Mouse (Mus musculus) heart, postnatal 0 days (tissue): ENCODE results near the gene Kcnj10. TPM values are rescaled to one million over a fixed set of nuclear protein-coding genes. Genes with fewer than 3 reads are reported as not detected.
A peak's percentile ranks its signal among the peaks of the same experiment; 100 is the strongest.

Experiments used
- ATAC-seq: fragments of 200-750 bp; cut with Nextera tagmentation; 2 replicates; pipeline ENCODE4 v1.8.0; 2017; ENCODE audit warnings: low read depth, moderate number of reproducible peaks, moderate library complexity; ENCODE audit not compliant: insufficient read depth
- DNase-seq: peaks from one replicate; pipeline ENCODE4 v3.0.0-alpha.2; 2016; ENCODE audit warnings: low spot score
- H3K27ac ChIP-seq: fragments of 300-500 bp; sonication (generic); 2 replicates; pipeline ENCODE4 v1.5.1; 2014; ENCODE audit warnings: low read depth, mild to moderate bottlenecking
- H3K27me3 ChIP-seq: fragments of 300-500 bp; sonication (generic); 2 replicates; pipeline ENCODE4 v1.6.1; 2014; ENCODE audit warnings: low read length, mixed read lengths; ENCODE audit not compliant: control insufficient read depth, insufficient read depth
- H3K36me3 ChIP-seq: fragments of 300-500 bp; sonication (generic); replicated peaks from 2 replicates; pipeline ENCODE4 v1.6.1; 2014; ENCODE audit warnings: low read length, mixed read lengths; ENCODE audit not compliant: control insufficient read depth, insufficient read depth
- H3K4me1 ChIP-seq: fragments of 300-500 bp; sonication (generic); 2 replicates; pipeline ENCODE4 v1.6.1; 2014; ENCODE audit warnings: antibody characterized with exemption; ENCODE audit not compliant: control insufficient read depth, insufficient read depth
- H3K4me2 ChIP-seq: fragments of 300-500 bp; sonication (generic); 2 replicates; pipeline ENCODE4 v1.6.1; 2014; ENCODE audit warnings: low read depth, mild to moderate bottlenecking, low read length, moderate library complexity
- H3K4me3 ChIP-seq: fragments of 300-500 bp; sonication (generic); 2 replicates; pipeline ENCODE4 v1.5.1; 2014; ENCODE audit warnings: low read depth, low read length
- H3K9ac ChIP-seq: fragments of 300-500 bp; sonication (generic); replicated peaks from 2 replicates; pipeline ENCODE4 v1.6.1; 2014; ENCODE audit warnings: low read depth, low read length, mixed read lengths
- H3K9me3 ChIP-seq: fragments of 300-500 bp; sonication (generic); replicated peaks from 2 replicates; pipeline ENCODE4 v1.6.1; 2016; ENCODE audit warnings: low read length; ENCODE audit not compliant: control insufficient read depth
- CTCF ChIP-seq: IDR thresholded peaks from 2 replicates; pipeline ENCODE4 v1.5.1; 2016; ENCODE audit warnings: antibody characterized with exemption, control low read depth, low read depth
- EP300 ChIP-seq: IDR thresholded peaks from 2 replicates; pipeline ENCODE4 v1.6.1; 2016; ENCODE audit warnings: antibody characterized with exemption, low read depth
- WGBS: fragments of 180-500 bp; shearing (Covaris S2); extraction: QIAGEN DNeasy Blood & Tissue Kit; methylation state at CpG from one replicate; pipeline ENCODE4 v1.1.7; 2014; 5-methylcytosine and 5-hydroxymethylcytosine counted together
- polyA plus RNA-seq: library from polyadenylated mRNA; unstranded; fragments of >200 nt; fragmentation: Nextera tagmentation; extraction: Ambion mirVana; gene quantifications from 2 replicates; pipeline ENCODE4 v1.2.1, GENCODE M21; 2015
- total RNA-seq: library from RNA; depleted of rRNA; stranded (reverse); fragments of >200 nt; gene quantifications from 2 replicates; pipeline ENCODE4 v1.2.3, GENCODE M21; 2014; ENCODE audit warnings: low replicate concordance

Gene Kcnj10
- total and polyA plus RNA-seq, 2 experiments from 2014 or later = not detected

GRCm38 (mm10) chr1:172352001-172352400 lies 11.0 kb downstream of the Kcnj10 start:
- DNase-seq (no peak), ATAC-seq (no peak)
- Histone ChIP-seq H3K9ac (no peak overlapping the region), H3K4me3 (no peak overlapping the region), H3K4me1 (peaks cover 2% of the 10 kb centered on the region; the same call in 1 of the 2 replicates), H3K9me3 (no peaks in the 10 kb centered on the region), H3K27me3 (peaks cover 31% of the 10 kb centered on the region; the same call in 1 of the 2 replicates), H3K4me2 (no peak overlapping the region), H3K27ac (no peak overlapping the region), H3K36me3 (no peaks in the 10 kb centered on the region)
- WGBS = 57% methylated on average over 6 of the region's 6 CpGs
- TF ChIP-seq CTCF (no peak), EP300 (no peak)

GRCm38 (mm10) chr1:172352453-172352852 lies 11.4 kb downstream of the Kcnj10 start:
- DNase-seq = no peak
- Histone ChIP-seq H3K27ac (no peak overlapping the region), H3K9ac (no peak overlapping the region), H3K4me3 (no peak overlapping the region), H3K4me2 (no peak overlapping the region), H3K36me3 (no peaks in the 10 kb centered on the region), H3K9me3 (no peaks in the 10 kb centered on the region), H3K27me3 (peaks cover 33% of the 10 kb centered on the region; the same call in 1 of the 2 replicates), H3K4me1 (peaks cover 2% of the 10 kb centered on the region; the same call in 1 of the 2 replicates)
- ATAC-seq = no peak
- WGBS = 67% methylated on average over 3 of the region's 3 CpGs
- TF ChIP-seq EP300 = no peak
- TF ChIP-seq CTCF = no peak

GRCm38 (mm10) chr1:172355336-172355735 lies 14.3 kb downstream of the Kcnj10 start:
- Histone ChIP-seq H3K4me3 (no peak overlapping the region), H3K9me3 (no peaks in the 10 kb centered on the region), H3K27ac (no peak overlapping the region), H3K4me2 (no peak overlapping the region), H3K36me3 (no peaks in the 10 kb centered on the region), H3K9ac (no peak overlapping the region), H3K27me3 (peaks cover 21% of the 10 kb centered on the region; the same call in 1 of the 2 replicates), H3K4me1 (no peaks in the 10 kb centered on the region; the same call in 1 of the 2 replicates)
- WGBS = 48% methylated on average over 3 of the region's 3 CpGs
- DNase-seq (no peak), ATAC-seq (no peak)
- TF ChIP-seq EP300 (no peak), CTCF (no peak)

DNA sequence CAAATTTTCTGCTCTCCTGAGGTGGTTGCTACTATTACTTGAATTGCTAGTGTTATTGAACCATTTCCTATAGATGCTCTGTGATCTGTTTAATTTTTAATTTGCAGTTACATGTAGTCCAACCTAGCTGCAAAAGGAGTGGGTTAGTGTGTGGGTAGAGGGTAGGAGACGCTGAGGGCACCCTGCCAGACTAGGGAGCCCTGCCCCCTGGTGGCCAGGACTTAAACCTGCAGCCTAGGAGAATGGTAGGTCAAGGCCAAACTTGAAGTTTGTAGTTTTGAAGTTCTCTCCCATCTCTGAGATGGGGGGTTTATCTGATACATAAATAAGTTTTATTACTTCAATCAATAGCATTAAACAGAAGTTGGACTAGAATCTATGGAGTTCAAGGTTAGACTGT lies 16.5 kb downstream of the Kcnj10 start:
- ATAC-seq (peak; percentile 70), DNase-seq (peak; percentile 43)
- Histone ChIP-seq H3K4me3 (no peak overlapping the region), H3K9me3 (no peaks in the 10 kb centered on the region), H3K27me3 (peaks cover 8% of the 10 kb centered on the region; the same call in 1 of the 2 replicates), H3K9ac (no peak overlapping the region), H3K4me1 (no peaks in the 10 kb centered on the region), H3K4me2 (no peak overlapping the region), H3K36me3 (no peaks in the 10 kb centered on the region), H3K27ac (no peak overlapping the region)
- WGBS = 0% methylated on average over 1 of the region's 1 CpGs
- TF ChIP-seq CTCF (peak; percentile 78), EP300 (no peak)

GRCm38 (mm10) chr1:172358341-172358740 lies 17.3 kb downstream of the Kcnj10 start:
- Histone ChIP-seq H3K4me2 (no peak overlapping the region), H3K36me3 (no peaks in the 10 kb centered on the region), H3K9me3 (no peaks in the 10 kb centered on the region), H3K4me1 (no peaks in the 10 kb centered on the region), H3K27me3 (peaks cover 8% of the 10 kb centered on the region; the same call in 1 of the 2 replicates), H3K4me3 (no peak overlapping the region), H3K9ac (no peak overlapping the region), H3K27ac (no peak overlapping the region)
- 68% methylated on average over 10 of the region's 10 CpGs for WGBS
- ATAC-seq (no peak), DNase-seq (no peak)
- TF ChIP-seq CTCF (no peak), EP300 (no peak)

DNA sequence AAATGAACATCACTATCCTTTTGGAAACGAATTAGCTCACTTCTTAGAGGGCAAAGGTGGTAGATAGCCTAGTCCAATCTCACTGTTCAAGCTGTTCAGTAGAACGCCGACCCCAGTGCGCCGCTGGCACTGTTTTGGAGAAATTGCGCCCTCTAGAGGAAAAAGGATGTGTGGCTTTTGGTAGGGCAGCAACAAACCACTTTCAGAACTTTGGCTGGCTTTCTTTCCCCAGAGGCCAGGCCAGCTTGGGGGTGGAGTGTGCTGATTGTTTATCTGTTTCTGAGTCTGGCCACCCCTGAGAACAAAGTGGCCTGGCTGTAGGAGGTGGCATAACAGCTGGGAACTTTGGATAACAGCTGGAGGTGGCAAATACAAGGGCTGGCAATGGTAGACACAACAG lies 23.7 kb downstream of the Kcnj10 start:
- 10% methylated on average over 6 of the region's 6 CpGs for WGBS
- peak; percentile 67 for ATAC-seq
- peak overlapping the region; percentile 15; the same call in 1 of the 2 replicates for H3K4me2 ChIP-seq

More for the DNA sequence above, 23.7 kb downstream of the Kcnj10 start:
- peak; percentile 71 for DNase-seq
- H3K36me3 ChIP-seq = no peaks in the 10 kb centered on the region
- H3K9ac ChIP-seq = no peak overlapping the region
- no peak overlapping the region for H3K27ac ChIP-seq
- TF ChIP-seq CTCF (peak; percentile 59), EP300 (no peak)
- peaks cover 7% of the 10 kb centered on the region; the same call in 1 of the 2 replicates for H3K4me1 ChIP-seq
- H3K4me3 ChIP-seq = no peak overlapping the region
- no peaks in the 10 kb centered on the region for H3K9me3 ChIP-seq
- no peaks in the 10 kb centered on the region; the same call in 1 of the 2 replicates for H3K27me3 ChIP-seq
